Mouse (Mus musculus) stomach, postnatal 0 days (tissue): ENCODE results near the gene Cfap300. TPM values are rescaled to one million over a fixed set of nuclear protein-coding genes. Genes with fewer than 3 reads are reported as not detected.

Experiments
- ATAC-seq: fragments of 200-750 bp; cut with Nextera tagmentation; 2 replicates; pipeline ENCODE4 v1.8.0; 2017; ENCODE audit not compliant: low FRiP score, low TSS enrichment
- DNase-seq: peaks from one replicate; pipeline ENCODE4 v3.0.0-alpha.2; 2016; ENCODE audit warnings: low spot score
- H3K27ac ChIP-seq: fragments of 300-500 bp; sonication (generic); replicated peaks from 2 replicates; pipeline ENCODE4 v1.5.1; 2014; ENCODE audit warnings: mild to moderate bottlenecking, control low read depth
- H3K27me3 ChIP-seq: fragments of 300-500 bp; sonication (generic); 2 replicates; pipeline ENCODE4 v1.6.1; 2014; ENCODE audit warnings: low read length; ENCODE audit not compliant: control insufficient read depth, insufficient read depth
- H3K36me3 ChIP-seq: fragments of 300-500 bp; sonication (generic); 2 replicates; pipeline ENCODE4 v1.6.1; 2014; ENCODE audit warnings: low read length, mixed read lengths; ENCODE audit not compliant: control insufficient read depth, insufficient read depth
- H3K4me1 ChIP-seq: fragments of 300-500 bp; sonication (generic); replicated peaks from 2 replicates; pipeline ENCODE4 v1.6.1; 2014; ENCODE audit warnings: antibody characterized with exemption; ENCODE audit not compliant: control insufficient read depth, insufficient read depth
- H3K4me2 ChIP-seq: fragments of 300-500 bp; sonication (generic); replicated peaks from 2 replicates; pipeline ENCODE4 v1.6.1; 2014; ENCODE audit warnings: low read depth, mild to moderate bottlenecking, control low read depth, moderate library complexity
- H3K4me3 ChIP-seq: fragments of 300-500 bp; sonication (generic); 2 replicates; pipeline ENCODE4 v1.5.1; 2014; ENCODE audit warnings: low read depth, low read length, control low read depth
- H3K9ac ChIP-seq: fragments of 300-500 bp; sonication (generic); 2 replicates; pipeline ENCODE4 v1.6.1; 2014; ENCODE audit warnings: mild to moderate bottlenecking, low read length, control low read depth, mixed read lengths
- H3K9me3 ChIP-seq: fragments of 300-500 bp; sonication (generic); 2 replicates; pipeline ENCODE4 v1.6.1; 2016; ENCODE audit warnings: low read length; ENCODE audit not compliant: control insufficient read depth
- CTCF ChIP-seq: IDR thresholded peaks from 2 replicates; pipeline ENCODE4 v1.5.1; 2016; ENCODE audit warnings: antibody characterized with exemption, low read depth, mild to moderate bottlenecking, moderate library complexity
- EP300 ChIP-seq: optimal IDR thresholded peaks from 2 replicates; pipeline ENCODE3; 2016; ENCODE audit warnings: antibody characterized with exemption
- WGBS: fragments of 180-500 bp; shearing (Covaris S2); extraction: QIAGEN DNeasy Blood & Tissue Kit; methylation state at CpG from one replicate; pipeline ENCODE4 v1.1.7; 2014; 5-methylcytosine and 5-hydroxymethylcytosine counted together
- polyA plus RNA-seq: library from polyadenylated mRNA; unstranded; fragments of >200 nt; fragmentation: Nextera tagmentation; extraction: Ambion mirVana; gene quantifications from 2 replicates; pipeline ENCODE4 v1.2.1, GENCODE M21; 2015

The Cfap300 gene
- polyA plus RNA-seq, 1 experiment from 2014 or later: 3.3 TPM

- TF ChIP-seq CTCF (no peak), EP300 (no peak)
- H3K4me2 ChIP-seq: no peak overlapping the region
- H3K27me3 ChIP-seq: no peaks in the 10 kb centered on the region
- no peak for DNase-seq
- no peak for ATAC-seq
- H3K9ac ChIP-seq: no peak overlapping the region
- H3K4me1 ChIP-seq: no peaks in the 10 kb centered on the region
- H3K4me3 ChIP-seq: no peak overlapping the region
- H3K27ac ChIP-seq: no peak overlapping the region
- WGBS: 83% methylated on average over 5 of the region's 5 CpGs
- H3K9me3 ChIP-seq: no peaks in the 10 kb centered on the region
- no peaks in the 10 kb centered on the region; the same call in 1 of the 2 replicates for H3K36me3 ChIP-seq
These were observed 48.3 kb downstream of the Cfap300 start for GRCm38 (mm10) chr9:7994275-7994674.

- no peaks in the 10 kb centered on the region for H3K27me3 ChIP-seq
- H3K27ac ChIP-seq: no peak overlapping the region
- 0 out of 2 replicates have a peak, but pooled peaks cover 3% of the 10 kb centered on the region for H3K36me3 ChIP-seq
- no peak overlapping the region for H3K4me2 ChIP-seq
- no peaks in the 10 kb centered on the region for H3K4me1 ChIP-seq
- ATAC-seq (no peak), DNase-seq (no peak)
- WGBS: 36% methylated on average over 3 of the region's 3 CpGs
- no peak overlapping the region for H3K9ac ChIP-seq
- TF ChIP-seq CTCF (no peak), EP300 (no peak)
- H3K9me3 ChIP-seq: no peaks in the 10 kb centered on the region
- no peak overlapping the region for H3K4me3 ChIP-seq
These were observed 50.0 kb downstream of the Cfap300 start for GRCm38 (mm10) chr9:7992651-7993050.

GRCm38 (mm10) chr9:7990897-7991296 lies 51.7 kb downstream of the Cfap300 start:
- no peaks in the 10 kb centered on the region for H3K9me3 ChIP-seq
- ATAC-seq (no peak), DNase-seq (no peak)
- H3K27me3 ChIP-seq: no peaks in the 10 kb centered on the region
- TF ChIP-seq EP300 (no peak), CTCF (no peak)
- H3K27ac ChIP-seq: no peak overlapping the region
- 0 out of 2 replicates have a peak, but pooled peaks cover 3% of the 10 kb centered on the region for H3K36me3 ChIP-seq
- no peaks in the 10 kb centered on the region for H3K4me1 ChIP-seq
- no peak overlapping the region for H3K9ac ChIP-seq
- no peak overlapping the region for H3K4me2 ChIP-seq
- WGBS: 71% methylated on average over 4 of the region's 4 CpGs
- no peak overlapping the region for H3K4me3 ChIP-seq

GRCm38 (mm10) chr9:7987119-7987518 lies 55.5 kb downstream of the Cfap300 start:
- Histone ChIP-seq H3K4me1 (no peaks in the 10 kb centered on the region; the same call in 1 of the 2 replicates), H3K9ac (no peak overlapping the region), H3K27me3 (no peaks in the 10 kb centered on the region), H3K4me2 (no peak overlapping the region), H3K27ac (no peak overlapping the region), H3K4me3 (no peak overlapping the region), H3K9me3 (no peaks in the 10 kb centered on the region), H3K36me3 (0 out of 2 replicates have a peak, but pooled peaks cover 3% of the 10 kb centered on the region)
- TF ChIP-seq CTCF (no peak), EP300 (no peak)
- 52% methylated on average over 5 of the region's 5 CpGs for WGBS
- DNase-seq (no peak), ATAC-seq (no peak)

GRCm38 (mm10) chr9:7984287-7984686 lies 58.3 kb downstream of the Cfap300 start:
- Histone ChIP-seq H3K27ac (no peak overlapping the region), H3K4me3 (no peak overlapping the region), H3K4me1 (no peaks in the 10 kb centered on the region; the same call in 1 of the 2 replicates), H3K27me3 (no peaks in the 10 kb centered on the region), H3K36me3 (0 out of 2 replicates have a peak, but pooled peaks cover 3% of the 10 kb centered on the region), H3K9ac (no peak overlapping the region), H3K4me2 (no peak overlapping the region), H3K9me3 (no peaks in the 10 kb centered on the region)
- DNase-seq (no peak), ATAC-seq (no peak)
- TF ChIP-seq EP300: no peak
- 46% methylated on average over 4 of the region's 4 CpGs for WGBS

- H3K4me2 ChIP-seq: no peak overlapping the region
- H3K9ac ChIP-seq: no peak overlapping the region
- H3K27me3 ChIP-seq: no peaks in the 10 kb centered on the region
- WGBS: 38% methylated on average over 2 of the region's 2 CpGs
- no peaks in the 10 kb centered on the region; the same call in 1 of the 2 replicates for H3K4me1 ChIP-seq
- no peaks in the 10 kb centered on the region for H3K36me3 ChIP-seq
- H3K27ac ChIP-seq: no peak overlapping the region
- ATAC-seq: no peak
- no peak for DNase-seq
- TF ChIP-seq EP300 (no peak), CTCF (no peak)
- H3K9me3 ChIP-seq: no peaks in the 10 kb centered on the region
- H3K4me3 ChIP-seq: no peak overlapping the region
These were observed 59.0 kb downstream of the Cfap300 start for GRCm38 (mm10) chr9:7983665-7984064.
